Mouse (Mus musculus) layer of hippocampus, adult 9-11 months (tissue): Measurements from ENCODE around the gene Il6st.
A peak's percentile ranks its signal among the peaks of the same experiment; 100 is the strongest.

Experiments used
- DNase-seq: peaks from one replicate; pipeline ENCODE4 v3.0.0; 2022

The Il6st gene

DNA sequence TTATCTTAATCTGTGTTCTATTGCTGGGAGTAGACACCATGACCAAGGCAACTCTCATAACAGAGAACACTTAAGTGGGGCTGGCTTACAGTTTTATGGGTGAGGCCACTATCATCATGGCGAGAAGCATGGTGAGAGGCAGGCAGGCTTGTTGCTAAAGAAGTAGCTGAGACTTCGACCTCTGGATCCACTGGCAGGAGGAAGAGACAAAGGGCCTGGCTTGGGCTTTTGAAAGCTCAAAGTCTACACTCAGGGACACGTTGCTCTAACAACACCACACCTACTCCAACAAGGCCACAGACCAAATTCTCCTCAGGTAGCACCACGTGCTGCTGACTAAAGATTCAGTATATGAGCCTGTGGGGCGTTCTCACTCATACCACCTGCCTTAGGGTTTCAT is 22.4 kb downstream of the Il6st start:
- DNase-seq = no peak

DNA sequence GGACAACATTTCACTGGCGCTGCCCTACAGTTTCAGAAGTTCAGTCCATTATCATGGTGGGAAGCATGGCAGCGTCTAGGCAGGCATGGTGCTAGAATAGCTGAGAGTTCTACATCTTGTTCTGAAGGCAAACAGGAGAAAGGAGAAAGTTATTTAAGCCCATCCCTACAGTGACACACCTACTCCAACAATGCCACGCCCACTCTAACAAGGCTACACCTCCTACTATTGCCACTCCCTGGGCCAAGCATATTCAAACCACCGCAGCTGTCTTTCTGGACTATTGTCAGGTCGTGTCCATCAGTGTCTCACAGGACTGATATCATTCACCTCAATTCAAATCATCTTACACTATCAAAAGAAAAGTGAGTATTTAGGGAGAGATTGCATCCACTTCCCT is 22.8 kb downstream of the Il6st start:
- DNase-seq = no peak

DNA sequence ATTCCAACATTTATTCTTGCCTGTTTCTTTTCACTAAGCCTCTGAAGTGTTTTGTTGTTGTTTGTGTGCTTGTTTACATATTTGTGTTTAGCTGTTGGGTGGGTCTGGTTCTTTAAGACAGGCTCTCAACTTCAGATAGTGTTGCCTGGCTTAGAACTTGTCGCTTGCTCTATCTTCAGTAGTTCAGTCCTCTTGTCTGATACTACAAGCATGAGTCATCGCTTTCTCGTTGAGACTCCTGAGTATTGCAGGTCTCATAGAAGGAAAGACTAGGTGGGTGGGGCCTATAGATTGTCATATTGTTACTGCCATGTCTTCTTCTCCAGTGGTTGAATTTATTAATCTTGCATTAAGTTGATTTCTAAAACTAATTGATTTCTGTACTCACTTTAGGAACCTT is 26.2 kb downstream of the Il6st start:
- no peak for DNase-seq

DNA sequence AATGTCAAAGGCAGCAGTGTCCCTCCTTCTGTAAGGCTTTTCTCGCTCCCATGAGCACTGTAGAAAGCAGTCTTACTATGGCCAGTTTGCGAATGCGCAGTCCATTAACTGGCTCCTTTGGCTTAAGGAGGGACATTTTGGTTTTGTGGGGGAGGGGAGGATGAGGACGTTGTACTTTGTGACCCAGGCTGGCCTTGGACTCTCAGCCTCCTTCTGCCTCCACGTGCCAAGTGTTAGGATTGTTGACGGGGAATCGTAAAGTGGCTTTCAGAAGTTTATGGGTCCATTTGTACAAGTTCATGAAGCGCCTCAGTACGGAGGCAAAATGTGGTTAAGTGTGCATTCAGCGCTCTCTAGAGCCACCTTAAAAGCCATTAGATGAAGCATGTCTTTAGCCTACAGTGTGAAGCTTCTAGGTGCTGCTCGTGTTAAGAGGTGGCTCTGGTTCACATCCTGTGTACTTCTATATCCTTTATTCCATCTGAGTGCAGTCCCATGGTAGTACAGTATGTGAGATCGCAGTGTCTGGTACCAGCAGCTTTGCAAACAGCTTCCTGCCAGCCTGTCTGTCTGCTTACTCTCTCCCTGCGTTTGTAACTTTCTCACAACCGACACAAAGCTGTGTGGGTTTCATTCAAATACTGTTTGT is 27.9 kb downstream of the Il6st start:
- no peak for DNase-seq

DNA sequence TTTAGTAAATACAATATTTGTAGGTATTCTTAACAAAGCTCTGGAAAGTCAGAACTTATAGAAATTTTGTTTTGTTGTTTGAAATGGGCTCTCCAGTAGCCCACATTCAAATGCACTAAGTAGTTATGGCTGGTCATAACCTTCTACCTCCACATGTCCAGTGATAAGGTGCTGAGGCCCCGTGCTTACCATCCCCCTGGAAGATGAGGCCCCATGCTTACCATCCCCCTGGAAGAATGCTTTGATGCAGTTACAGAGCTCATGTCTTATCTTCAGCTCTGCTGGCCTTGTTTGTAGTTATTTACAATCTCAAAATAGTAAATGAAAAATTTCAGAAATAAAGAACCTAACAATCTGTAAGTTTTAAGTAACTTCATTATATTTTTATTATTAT is 28.4 kb downstream of the Il6st start:
- DNase-seq = no peak

DNA sequence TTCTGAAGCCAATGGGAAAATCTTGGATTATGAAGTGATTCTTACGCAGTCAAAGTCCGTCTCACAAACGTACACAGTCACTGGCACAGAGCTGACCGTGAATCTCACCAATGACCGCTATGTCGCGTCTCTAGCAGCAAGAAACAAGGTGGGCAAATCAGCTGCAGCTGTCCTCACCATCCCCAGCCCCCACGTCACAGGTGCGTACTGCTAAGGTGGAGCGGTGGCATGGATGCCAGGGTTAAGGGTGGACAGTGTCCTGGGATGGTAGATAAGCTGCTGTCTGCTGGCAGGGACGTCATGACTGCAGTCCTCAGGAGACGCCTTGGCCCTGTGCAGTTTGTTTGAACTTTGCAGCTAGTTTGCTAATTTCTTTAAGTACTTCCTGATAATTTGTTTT is 30.7 kb downstream of the Il6st start:
- no peak for DNase-seq

DNA sequence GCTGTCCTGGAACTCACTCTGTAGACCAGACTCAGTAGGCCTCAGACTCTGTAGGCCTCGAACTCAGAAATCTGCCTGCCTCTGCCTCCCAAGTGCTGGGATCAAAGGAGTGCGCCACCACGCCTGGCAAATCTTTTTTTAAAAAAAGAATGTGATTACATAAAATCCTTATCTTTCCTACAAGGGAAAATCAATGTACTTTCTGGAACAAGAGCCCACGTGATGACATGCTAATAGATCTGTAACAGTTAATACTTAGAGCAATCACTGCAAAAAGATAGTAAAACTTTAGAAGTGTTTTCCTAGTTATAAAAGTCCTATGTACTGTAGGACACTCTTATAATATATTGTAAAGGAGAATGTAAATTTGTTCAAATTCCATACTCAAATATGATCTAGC is 36.2 kb downstream of the Il6st start:
- no peak for DNase-seq

DNA sequence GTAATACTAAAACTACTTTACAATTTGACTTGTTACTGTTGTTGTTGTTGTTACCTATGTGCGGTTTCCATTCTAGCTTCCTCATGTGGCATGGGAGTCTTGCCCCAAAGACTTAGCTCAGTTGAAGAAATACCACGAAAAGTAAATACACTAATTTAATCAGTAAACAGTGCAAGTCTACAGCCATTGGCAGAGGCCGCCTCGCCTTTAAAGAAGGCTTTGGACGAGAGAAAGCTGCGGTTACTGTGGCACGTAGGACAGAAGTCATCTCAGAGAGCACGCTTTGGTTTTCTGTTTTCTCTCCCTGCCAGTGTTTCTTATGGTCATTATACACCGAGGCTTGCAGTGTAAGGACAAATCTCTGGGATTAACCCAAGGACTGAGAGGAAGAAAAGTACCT is 36.6 kb downstream of the Il6st start:
- no peak for DNase-seq

DNA sequence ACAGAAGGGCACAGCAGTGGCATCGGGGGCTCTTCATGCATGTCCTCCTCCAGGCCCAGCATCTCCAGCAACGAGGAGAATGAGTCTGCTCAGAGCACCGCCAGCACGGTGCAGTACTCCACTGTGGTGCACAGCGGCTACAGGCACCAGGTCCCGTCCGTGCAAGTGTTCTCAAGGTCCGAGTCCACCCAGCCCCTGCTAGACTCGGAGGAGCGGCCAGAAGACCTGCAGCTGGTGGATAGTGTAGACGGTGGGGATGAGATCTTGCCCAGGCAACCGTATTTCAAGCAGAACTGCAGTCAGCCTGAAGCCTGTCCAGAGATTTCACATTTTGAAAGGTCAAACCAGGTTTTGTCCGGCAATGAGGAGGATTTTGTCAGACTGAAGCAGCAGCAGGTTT is 40.0 kb downstream of the Il6st start:
- no peak for DNase-seq

DNA sequence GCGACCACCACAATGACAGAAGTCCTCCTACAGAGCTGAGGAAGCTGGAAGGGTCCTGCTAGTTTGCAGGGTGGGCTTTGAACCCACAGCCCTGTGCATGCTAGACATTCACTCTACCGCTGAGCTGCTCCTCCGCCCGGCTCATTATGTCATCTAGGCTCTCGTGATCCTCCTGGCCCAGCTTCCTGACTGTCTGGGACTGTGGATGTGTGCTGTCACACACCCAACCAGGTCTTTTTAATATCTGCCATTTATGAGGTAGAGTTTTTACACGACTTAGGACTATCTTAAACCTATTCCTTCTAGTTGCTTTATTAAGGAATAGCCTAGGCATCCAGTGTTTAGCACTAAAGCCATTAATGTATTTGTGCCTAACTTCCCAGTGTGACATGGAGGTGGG is 41.6 kb downstream of the Il6st start:
- no peak for DNase-seq

DNA sequence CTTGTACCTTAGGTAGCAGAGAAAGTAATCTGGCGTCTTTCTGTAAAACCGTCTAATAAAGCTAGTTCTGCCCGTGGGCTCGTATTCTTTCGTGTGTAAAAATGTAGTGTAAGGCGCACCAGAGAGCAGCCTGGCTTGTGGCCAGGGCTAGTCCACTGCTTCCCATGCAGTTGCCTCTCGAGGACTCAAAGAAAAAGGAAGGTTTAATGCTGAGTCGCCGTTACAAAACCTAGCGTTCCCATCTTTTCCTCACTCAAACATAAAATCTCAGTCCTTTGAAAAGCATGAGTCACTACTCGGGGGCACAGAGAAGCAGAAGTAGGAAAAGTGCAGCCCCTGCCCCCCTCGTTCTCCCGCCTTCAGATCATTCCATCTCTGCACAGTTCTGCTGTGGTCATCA is 42.9 kb downstream of the Il6st start:
- peak; percentile 22 for DNase-seq

DNA sequence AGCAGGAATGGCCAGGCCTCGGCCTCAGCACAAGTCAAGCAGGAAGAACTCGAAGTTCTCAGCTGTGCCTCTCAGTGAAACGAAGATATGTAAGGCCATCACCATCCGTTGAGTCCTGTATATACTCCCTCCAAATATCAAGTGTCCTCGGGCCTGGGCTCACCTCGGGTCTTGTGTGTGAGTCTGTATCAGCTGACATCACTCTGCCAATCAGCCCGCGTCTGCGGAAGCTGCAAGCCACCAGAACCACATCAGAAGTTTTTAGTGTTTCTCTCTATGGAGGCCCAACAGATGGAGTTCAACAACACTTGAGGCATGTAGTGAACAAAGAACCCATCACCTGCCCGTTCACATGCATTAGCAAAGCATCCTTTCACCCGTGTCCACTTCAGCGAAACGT is 43.8 kb downstream of the Il6st start:
- DNase-seq = no peak

DNA sequence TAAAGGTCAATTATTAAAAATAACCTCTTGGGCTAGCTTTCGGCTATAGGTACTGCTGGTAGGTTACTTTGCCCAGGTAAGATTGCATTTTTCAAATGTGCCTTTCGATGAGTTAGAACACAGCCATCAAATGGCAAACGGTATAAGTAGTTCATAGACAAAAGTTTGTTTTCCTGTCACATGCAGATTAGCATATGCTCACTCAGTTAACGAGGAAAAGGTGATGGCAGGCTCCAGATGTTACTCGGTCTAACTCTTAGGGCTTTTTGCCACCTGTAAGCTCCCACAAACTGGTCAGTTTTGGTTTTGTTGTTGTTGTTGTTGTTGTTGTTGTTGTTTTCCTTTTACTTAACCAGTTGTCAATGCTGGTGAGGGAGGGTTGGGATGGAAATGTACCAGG is 44.6 kb downstream of the Il6st start:
- DNase-seq = no peak

DNA sequence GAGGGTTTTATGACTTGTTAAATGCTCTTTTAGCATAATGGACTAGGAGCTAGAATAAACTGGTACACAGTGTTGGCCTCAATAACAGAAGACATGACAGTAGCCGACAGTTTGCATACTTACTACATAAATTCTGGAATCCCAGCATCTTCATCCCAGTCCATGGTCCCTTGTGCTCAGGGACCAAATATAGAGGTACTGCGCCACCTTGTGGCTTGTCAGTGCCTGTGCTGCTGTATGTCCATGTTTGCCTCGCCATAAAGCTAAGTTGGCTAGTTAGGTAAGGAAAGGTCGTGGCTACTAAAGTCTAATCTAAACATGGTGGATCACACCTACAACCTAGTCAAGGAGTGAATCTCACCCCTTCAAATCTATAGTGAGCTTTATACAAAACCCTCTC is 45.6 kb downstream of the Il6st start:
- peak; percentile 34 for DNase-seq

DNA sequence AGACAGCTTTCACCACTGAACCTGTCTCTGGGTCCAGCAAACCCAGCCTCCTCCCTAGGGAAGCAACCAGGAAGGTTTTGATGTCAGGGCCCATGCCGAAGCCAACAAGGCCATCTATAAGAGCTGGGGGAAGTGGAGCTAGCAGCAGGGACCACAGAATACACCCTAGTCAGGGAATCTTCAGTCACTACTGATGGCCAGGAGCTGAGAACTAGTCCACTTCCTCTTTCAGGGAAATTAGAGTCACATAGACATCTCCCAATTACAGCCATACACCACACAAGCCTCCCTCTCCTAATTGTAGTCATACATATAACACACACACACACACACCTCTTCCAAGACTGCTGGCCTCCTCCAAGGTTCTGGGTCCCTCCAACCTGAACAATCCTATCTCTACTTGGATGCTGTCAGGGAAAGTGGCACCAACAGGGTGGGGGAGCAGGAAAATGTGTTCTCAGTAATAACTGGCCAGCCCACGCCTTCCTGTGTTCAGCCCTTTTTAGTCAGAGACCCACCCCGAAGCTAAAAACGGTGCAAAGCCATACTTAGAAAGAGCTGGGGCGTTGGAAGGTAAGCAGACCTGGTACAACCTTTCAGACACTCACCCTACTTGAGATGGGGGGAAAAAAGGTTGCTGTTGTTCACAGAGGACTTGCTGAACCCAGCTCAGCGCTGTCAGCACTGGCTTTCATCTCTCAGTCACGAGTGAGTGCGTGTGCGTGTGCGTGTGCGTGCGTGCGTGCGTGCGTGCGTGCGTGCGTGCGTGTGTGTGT is 46.8 kb downstream of the Il6st start:
- DNase-seq = no peak

DNA sequence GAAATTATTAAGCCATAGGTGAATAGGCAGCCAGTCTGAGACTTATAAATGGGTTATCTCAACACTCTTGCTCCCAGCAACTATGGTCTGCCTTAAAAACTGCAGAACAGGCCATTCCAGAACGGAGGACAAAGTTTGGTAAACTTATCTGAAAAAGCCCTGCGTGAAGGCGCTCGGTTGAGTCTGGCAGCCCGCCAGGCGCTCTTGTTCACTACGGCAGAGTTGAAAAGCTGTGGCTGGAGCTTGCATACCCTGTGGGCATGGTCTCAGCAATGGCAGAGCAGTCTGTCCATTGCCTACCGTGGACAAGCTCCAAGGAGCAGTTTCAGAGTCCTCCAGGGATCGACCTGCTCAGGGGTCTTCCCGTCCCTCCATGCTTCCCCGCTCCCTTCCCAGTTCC is 47.4 kb downstream of the Il6st start:
- DNase-seq = no peak

DNA sequence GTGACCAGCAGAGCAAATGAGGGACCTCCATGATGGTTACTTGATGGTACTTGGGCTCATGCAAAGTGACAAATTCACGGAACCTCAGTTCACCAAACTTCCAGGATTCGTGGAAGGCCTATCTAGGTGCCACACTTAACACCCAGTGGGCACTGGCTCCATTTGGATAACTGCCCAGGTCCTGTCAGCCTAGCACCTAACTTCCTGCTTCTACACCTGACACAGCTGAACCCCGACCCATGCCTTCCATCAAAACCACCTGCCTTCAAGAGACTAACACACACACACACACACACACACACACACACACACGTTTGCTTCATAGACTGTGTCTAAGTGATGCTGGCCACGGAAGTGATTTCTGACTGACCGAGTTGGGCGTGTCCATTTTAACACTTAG is 47.9 kb downstream of the Il6st start:
- no peak for DNase-seq

DNA sequence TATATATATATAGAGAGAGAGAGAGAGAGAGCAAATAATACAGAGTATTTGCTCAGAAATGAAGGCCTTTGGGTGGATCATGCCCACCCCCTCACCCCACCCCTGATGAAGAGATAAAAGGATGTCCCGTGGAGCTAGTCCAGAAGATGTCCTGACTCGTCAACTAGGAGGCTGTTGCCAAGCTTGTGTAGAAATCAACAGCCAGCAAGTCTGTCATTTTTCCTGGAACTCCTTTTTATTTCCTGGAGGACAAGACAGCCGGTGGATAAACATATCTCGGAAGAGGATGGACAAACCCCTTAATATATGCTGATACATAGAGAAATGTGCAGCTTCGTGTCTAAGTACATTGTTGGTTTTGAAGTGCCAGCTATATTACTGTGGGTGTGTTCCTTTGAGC is 49.0 kb downstream of the Il6st start:
- DNase-seq = no peak

DNA sequence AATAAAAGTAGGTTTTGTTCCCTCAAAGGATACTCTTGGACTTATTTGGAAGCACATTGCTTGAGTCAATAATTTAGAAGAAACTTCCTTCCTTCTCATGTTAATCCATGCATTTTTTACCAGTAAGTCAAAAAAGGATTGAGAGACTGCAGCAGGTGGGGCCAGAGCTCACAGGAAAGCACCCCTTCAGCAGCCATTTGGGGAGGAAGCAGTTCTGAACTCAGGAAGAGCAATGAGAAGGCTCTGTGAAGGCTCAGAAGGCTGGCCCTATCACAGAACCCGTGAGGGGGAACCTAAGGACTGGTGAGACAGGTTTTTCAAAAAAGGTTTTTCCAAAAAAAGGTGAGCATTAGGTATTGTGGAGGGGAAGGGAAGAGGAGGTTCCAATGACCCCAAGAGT is 50.7 kb downstream of the Il6st start:
- no peak for DNase-seq

DNA sequence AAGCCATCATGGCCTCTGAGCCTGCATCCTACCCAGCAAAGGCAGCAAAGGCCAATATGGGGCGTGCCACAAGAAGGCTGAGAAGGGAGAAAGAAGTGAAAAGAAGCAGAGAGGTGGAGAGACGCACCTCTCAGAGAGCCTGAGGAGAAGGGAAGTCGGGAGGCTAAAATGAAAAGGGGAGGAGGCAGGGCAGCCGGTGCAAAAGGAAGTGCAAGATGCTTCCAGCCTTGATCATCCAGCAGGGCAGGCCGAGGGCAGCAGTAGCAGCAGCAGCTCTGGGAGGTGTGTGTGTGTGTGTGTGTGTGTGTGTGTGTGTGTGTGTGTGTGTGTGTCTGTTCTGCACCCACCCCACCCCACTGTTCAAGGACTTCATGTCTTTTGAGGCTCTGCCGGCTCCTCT is 58.4 kb downstream of the Il6st start:
- no peak for DNase-seq

DNA sequence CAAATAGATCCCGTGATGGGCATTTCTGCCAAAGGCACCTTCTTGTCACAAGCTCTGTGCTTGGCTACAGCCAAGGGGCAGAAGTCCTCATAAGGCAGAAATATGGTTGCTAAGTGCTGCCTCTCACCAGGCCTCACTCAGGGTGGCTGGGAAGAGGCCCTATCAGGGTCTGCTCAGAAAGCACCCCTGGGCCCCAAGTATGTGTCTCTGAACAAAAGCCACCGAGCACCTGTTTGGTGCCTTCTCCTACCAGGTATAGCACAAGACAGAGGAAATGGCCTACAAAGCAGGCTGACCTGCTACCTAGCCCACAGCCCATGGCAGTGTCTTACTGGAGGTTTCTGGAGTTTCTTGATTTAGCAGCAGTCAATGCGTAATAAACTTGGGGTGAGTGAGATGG is 59.0 kb downstream of the Il6st start:
- no peak for DNase-seq

DNA sequence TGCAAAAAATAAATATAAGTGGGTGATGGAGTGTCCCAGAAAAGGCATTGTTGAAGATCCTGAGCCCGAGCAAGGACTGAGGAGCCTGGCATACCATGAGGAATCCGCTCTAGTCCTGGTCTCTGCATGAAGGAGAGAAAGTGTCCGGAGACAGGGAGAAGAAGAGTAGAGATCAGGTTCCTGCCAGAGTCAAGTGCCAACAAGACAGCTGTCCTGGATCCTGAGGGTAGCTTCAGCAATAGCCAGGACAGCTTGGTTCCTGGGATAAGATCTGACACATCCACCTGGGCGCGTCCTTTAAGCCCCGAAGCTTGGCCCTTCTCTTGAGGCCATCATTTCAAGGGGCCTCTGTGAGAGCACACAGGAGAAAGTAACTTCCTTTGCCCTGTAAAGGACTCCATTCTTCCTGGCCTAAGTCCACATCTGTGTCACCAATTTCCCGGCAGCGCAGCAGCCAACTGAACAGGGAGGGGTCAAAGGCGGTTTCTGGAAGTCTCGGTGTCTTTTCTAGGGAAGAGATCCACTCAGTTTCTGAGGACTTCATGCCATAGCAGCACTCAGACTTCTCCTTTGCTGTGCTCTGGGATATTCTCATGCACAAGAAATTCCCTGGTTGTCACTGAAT is 59.6 kb downstream of the Il6st start:
- DNase-seq = no peak

DNA sequence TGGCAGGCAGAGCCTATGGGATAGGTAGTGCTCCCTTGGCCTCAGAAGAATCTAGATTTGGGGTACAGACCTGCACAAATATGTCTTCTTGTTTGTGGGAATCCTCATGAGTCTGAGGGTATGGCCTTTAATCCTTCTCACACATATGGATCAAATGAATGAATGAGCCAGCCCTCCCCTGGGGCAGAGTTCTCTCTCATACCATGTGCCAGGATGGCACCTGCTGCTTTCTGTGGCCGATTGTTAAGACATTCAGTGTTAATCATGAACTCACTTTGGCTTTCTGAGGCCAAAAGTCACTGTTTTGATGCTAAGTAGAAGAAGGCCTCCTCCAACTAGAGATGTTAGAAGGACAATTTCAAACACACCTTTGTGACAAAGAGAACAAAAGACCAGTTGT is 63.3 kb downstream of the Il6st start:
- DNase-seq = no peak

DNA sequence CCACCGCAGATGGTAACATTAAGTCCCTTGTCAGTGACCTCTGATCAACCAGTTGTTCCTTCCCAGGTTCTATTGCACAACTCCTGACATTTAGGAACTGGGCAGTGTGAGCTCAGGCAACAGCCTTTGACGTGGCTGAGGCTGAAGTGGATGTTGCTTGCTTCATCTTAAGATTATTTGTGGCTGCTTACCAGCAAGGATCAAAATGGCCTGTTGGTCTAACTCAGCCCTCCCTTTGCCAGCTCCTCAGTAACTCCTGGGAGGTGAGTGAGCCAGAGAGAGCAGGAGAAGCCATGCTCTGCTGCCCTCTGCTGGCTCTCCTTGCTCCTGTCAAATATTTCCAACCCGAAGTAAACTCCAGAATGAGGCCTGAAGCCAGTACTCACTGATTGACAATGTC is 66.0 kb downstream of the Il6st start:
- peak; percentile 44 for DNase-seq

DNA sequence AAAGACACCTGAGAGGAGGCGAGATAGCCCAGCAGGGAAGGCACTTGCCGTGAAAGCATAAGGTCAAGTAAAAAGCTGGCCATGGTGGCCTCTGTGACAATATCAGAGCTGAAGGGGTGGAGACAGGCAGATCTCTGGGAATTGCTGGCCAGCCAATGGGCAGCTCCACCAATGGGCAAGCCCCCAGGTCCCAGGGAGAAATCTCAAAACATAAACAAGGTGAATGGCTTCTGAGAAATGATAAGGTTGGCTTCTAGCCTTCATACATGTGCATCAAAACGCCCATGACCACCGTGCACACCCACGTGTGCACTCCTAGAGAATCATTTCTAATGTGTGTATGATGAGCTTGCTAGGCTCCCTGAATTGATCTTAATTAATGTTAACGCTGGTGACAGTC is 68.4 kb downstream of the Il6st start:
- DNase-seq = no peak
